Mouse (Mus musculus) limb, embryonic 11.5 days (tissue): ENCODE results near the gene Plbd2. TPM values are rescaled to one million over a fixed set of nuclear protein-coding genes. Genes with fewer than 3 reads are reported as not detected.

Source experiments
- ATAC-seq: fragments of 200-750 bp; cut with Nextera tagmentation; 2 replicates; pipeline ENCODE4 v1.8.0; 2017; ENCODE audit warnings: low read depth; ENCODE audit not compliant: insufficient number of reproducible peaks, low FRiP score, low TSS enrichment
- DNase-seq: peaks from one replicate; pipeline ENCODE4 v3.0.0-alpha.2; 2015; ENCODE audit warnings: low spot score
- H3K27ac ChIP-seq: fragments of 300-500 bp; sonication (generic); replicated peaks from 2 replicates; pipeline ENCODE4 v1.5.1; 2014; ENCODE audit warnings: low read depth, mild to moderate bottlenecking, low read length
- H3K27me3 ChIP-seq: fragments of 300-500 bp; sonication (generic); 2 replicates; pipeline ENCODE4 v1.6.1; 2014; ENCODE audit warnings: mild to moderate bottlenecking, low read length, mixed read lengths; ENCODE audit not compliant: control insufficient read depth, insufficient read depth
- H3K36me3 ChIP-seq: fragments of 300-500 bp; sonication (generic); 2 replicates; pipeline ENCODE4 v1.6.1; 2014; ENCODE audit warnings: mild to moderate bottlenecking, low read length, moderate library complexity, mixed read lengths; ENCODE audit not compliant: control insufficient read depth, insufficient read depth
- H3K4me1 ChIP-seq: fragments of 300-500 bp; sonication (generic); 2 replicates; pipeline ENCODE4 v1.6.1; 2014; ENCODE audit warnings: low read length, mixed read lengths; ENCODE audit not compliant: control insufficient read depth, insufficient read depth
- H3K4me2 ChIP-seq: fragments of 300-500 bp; sonication (generic); 2 replicates; pipeline ENCODE4 v1.6.1; 2014; ENCODE audit warnings: low read depth, mild to moderate bottlenecking, moderate library complexity; ENCODE audit not compliant: severe bottlenecking
- H3K4me3 ChIP-seq: fragments of 300-500 bp; sonication (generic); 2 replicates; pipeline ENCODE4 v1.5.1; 2014; ENCODE audit warnings: low read depth, low read length
- H3K9ac ChIP-seq: fragments of 300-500 bp; sonication (generic); 2 replicates; pipeline ENCODE4 v1.6.1; 2014; ENCODE audit warnings: mild to moderate bottlenecking, low read length
- H3K9me3 ChIP-seq: fragments of 300-500 bp; sonication (generic); 2 replicates; pipeline ENCODE4 v1.6.1; 2016; ENCODE audit warnings: low read length; ENCODE audit not compliant: control insufficient read depth
- WGBS: fragments of 180-500 bp; shearing (Covaris S2); extraction: QIAGEN DNeasy Blood & Tissue Kit; methylation state at CpG from one replicate; pipeline ENCODE4 v1.1.7; 2014; 5-methylcytosine and 5-hydroxymethylcytosine counted together
- polyA plus RNA-seq: library from polyadenylated mRNA; unstranded; fragments of >200 nt; fragmentation: Nextera tagmentation; extraction: Ambion mirVana; gene quantifications from 2 replicates; pipeline ENCODE4 v1.2.1, GENCODE M21; 2014

Gene Plbd2
- polyA plus RNA-seq, 1 experiment from 2014 or later: 29.2 TPM

DNA sequence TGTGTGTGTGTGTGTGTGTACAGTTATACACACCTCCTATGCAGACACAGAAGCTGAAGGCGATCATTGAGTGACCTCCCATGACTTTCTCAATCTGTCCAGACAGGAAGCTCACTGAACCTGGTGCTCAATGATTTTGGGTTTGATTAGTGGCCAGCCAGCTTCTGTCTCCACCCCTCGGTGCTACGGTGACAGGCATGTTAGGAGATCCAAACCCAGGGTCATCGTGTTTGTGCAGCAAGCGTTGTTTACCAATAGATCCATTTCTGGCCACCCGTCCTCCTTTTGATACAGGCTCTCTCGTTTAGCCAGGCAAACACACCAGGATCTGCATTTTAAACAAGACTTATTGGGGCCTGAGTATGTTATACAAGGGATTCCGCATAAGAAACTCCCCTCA is 28.2 kb upstream of the Plbd2 start:
- Histone ChIP-seq H3K4me2 (no peak overlapping the region), H3K9ac (no peak overlapping the region), H3K27ac (no peak overlapping the region), H3K36me3 (no peaks in the 10 kb centered on the region; the same call in 1 of the 2 replicates), H3K9me3 (no peaks in the 10 kb centered on the region), H3K4me3 (no peak overlapping the region), H3K4me1 (peaks cover 39% of the 10 kb centered on the region), H3K27me3 (no peaks in the 10 kb centered on the region)
- ATAC-seq (no peak), DNase-seq (no peak)
- WGBS: 87% methylated on average over 8 of the region's 8 CpGs

DNA sequence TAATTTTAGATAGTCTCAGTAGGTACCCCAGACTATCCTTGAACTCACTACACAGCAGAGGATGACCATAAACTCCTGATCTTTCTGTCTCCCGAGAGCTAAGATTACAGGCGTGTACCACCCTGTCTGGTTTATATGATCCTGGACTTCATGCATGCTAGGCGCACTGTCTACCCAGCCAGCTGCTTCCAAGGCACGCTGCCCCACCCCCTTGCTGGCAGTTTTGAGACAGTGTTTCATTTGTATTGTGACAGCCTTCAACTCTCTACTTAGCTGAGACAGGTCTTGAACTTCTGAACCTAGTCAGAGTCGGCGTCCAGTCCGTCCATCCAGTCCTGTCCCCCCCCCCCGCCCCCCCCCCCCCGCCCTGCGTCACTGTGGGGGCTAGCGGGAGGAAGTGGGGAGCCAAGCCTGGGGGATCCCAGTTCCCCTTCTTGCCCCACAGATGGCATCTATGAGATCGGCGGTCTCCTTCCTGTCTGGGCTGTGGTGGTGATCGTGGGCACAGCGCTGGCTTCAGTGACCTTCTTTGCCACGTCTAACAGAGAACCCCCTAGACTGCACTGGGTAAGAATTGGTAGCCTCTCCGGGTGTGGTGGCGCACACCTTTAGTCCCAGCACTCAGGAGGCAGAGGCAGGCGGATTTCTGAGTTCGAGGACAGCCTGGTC is 24.0 kb upstream of the Plbd2 start:
- no peak for DNase-seq
- H3K9me3 ChIP-seq: no peaks in the 10 kb centered on the region
- no peak overlapping the region for H3K27ac ChIP-seq
- H3K4me1 ChIP-seq: no peaks in the 10 kb centered on the region
- H3K27me3 ChIP-seq: no peaks in the 10 kb centered on the region
- WGBS: 88% methylated on average over 12 of the region's 20 CpGs
- ATAC-seq: no peak
- no peak overlapping the region for H3K4me2 ChIP-seq
- no peak overlapping the region for H3K4me3 ChIP-seq
- H3K9ac ChIP-seq: no peak overlapping the region
- no peaks in the 10 kb centered on the region for H3K36me3 ChIP-seq

DNA sequence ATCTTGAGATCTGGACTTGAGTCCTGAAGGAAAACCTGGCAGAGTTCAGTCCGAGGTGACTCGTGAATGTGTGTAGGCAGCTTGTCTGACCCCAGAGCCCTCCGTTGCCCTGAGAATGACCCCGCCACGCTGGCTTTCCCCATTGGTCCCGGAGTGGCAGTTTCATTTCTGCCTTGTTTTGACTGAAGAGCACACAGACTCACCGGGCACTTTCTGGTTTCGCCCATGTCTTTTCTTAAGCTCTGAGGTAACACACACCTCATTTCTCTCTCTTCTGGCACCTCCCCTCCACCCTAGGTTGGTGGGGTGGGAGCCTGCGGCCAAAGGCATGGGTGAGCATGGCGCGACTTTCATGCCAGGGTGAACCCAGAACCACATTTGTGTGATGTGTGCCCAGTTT is 22.9 kb upstream of the Plbd2 start:
- H3K9me3 ChIP-seq: no peaks in the 10 kb centered on the region
- no peak overlapping the region for H3K27ac ChIP-seq
- no peak for ATAC-seq
- no peak overlapping the region for H3K4me3 ChIP-seq
- H3K36me3 ChIP-seq: no peaks in the 10 kb centered on the region
- no peak overlapping the region for H3K4me2 ChIP-seq
- DNase-seq: no peak
- H3K9ac ChIP-seq: no peak overlapping the region; the same call in 1 of the 2 replicates
- H3K27me3 ChIP-seq: no peaks in the 10 kb centered on the region
- WGBS: 67% methylated on average over 11 of the region's 11 CpGs
- H3K4me1 ChIP-seq: no peaks in the 10 kb centered on the region

DNA sequence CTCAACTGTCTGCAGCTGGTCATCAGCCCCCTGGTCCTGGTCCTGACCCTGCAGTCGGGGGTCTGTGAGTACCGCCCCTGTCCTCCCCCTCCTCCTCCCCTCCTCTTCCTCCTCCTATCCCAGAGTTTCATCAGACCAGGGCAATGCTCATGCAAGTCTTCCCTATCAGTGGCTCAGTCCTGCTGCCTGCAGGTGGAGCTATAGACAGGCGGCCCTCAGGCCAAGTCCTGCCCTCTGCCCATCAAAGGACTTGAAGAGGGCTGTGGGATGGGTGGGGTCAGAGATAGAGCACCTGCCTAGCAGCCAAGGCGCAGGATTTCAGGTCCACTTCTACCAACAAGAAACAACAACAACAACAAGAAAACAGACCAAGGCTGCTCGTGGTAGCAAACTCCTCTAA is 22.3 kb upstream of the Plbd2 start:
- Histone ChIP-seq H3K9me3 (no peaks in the 10 kb centered on the region), H3K4me3 (no peak overlapping the region), H3K9ac (no peak overlapping the region), H3K4me2 (no peak overlapping the region), H3K27me3 (no peaks in the 10 kb centered on the region), H3K36me3 (no peaks in the 10 kb centered on the region), H3K4me1 (no peaks in the 10 kb centered on the region), H3K27ac (no peak overlapping the region)
- DNase-seq (no peak), ATAC-seq (no peak)
- 33% methylated on average over 5 of the region's 5 CpGs for whole genome bisulfite sequencing

DNA sequence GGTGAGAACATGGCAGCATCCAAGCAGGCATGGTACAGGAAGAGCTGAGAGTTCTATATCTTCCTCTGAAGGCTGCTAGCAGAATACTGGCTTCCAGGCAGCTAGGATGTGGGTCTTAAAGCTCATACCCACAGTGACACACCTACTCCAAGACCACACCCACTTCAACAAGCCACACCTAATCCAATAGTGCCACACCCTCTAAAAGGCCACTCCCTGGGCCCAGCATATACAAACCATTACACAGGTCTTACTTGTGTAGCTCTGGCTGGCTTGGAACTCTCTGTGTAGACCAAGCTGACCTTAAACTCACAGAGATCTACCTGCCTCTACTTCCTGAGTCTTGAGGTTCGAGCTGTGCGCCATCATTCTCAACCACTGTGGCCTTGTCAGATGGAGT is 21.3 kb upstream of the Plbd2 start:
- Histone ChIP-seq H3K27ac (no peak overlapping the region), H3K9ac (no peak overlapping the region), H3K9me3 (no peaks in the 10 kb centered on the region), H3K4me3 (no peak overlapping the region), H3K27me3 (no peaks in the 10 kb centered on the region), H3K4me2 (no peak overlapping the region), H3K36me3 (no peaks in the 10 kb centered on the region), H3K4me1 (no peaks in the 10 kb centered on the region)
- 95% methylated on average over 2 of the region's 2 CpGs for WGBS
- no peak for DNase-seq
- no peak for ATAC-seq

DNA sequence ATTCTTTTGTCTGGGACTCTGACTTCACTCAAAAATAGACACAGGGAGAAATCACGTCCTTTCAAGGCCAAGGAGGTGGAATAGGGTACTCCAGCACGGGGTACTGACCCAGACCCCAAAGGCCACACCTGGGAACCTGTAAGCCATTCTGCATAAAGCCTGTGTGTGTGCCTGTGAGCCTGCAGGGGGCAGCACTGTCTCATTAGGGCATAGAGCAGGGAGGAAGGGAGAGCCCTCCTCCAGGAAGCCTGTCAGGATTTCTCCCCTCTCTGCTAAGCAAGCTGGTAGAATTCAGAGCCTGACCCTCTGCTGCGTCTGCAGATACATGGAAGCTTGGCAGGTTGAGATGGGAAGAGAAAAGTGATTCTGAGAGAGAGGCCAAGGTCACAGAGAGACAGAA is 19.2 kb upstream of the Plbd2 start:
- no peaks in the 10 kb centered on the region for H3K27me3 ChIP-seq
- no peak overlapping the region for H3K4me2 ChIP-seq
- no peaks in the 10 kb centered on the region for H3K4me1 ChIP-seq
- H3K9me3 ChIP-seq: no peaks in the 10 kb centered on the region
- ATAC-seq (no peak), DNase-seq (no peak)
- H3K9ac ChIP-seq: no peak overlapping the region
- H3K27ac ChIP-seq: no peak overlapping the region
- no peaks in the 10 kb centered on the region for H3K36me3 ChIP-seq
- H3K4me3 ChIP-seq: no peak overlapping the region
- WGBS: 80% methylated on average over 3 of the region's 3 CpGs

DNA sequence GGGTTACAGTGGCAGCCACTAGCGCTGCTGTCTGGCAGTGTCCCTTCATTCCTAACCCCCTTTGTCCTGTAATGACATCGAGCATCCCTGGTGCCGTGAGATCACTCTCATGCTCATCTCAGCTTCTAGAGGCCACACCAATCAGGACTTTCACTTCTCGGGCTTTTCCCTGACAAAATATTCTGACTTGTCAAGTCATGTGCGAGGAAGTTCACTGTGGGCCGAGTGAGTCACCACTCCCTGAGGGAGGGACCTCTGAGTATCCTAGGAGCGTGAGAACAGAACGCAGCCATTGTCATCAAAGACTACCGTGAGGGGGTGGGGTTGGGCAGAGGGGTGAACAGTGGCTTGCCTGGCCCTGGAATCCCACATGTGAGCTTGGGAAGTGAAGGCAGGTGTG is 14.1 kb upstream of the Plbd2 start:
- 64% methylated on average over 9 of the region's 9 CpGs for WGBS
- DNase-seq: no peak
- Histone ChIP-seq H3K27me3 (no peaks in the 10 kb centered on the region), H3K9me3 (no peaks in the 10 kb centered on the region), H3K36me3 (no peaks in the 10 kb centered on the region), H3K4me1 (peaks cover 4% of the 10 kb centered on the region), H3K4me3 (no peak overlapping the region), H3K4me2 (no peak overlapping the region), H3K27ac (no peak overlapping the region), H3K9ac (no peak overlapping the region)
- ATAC-seq: no peak

DNA sequence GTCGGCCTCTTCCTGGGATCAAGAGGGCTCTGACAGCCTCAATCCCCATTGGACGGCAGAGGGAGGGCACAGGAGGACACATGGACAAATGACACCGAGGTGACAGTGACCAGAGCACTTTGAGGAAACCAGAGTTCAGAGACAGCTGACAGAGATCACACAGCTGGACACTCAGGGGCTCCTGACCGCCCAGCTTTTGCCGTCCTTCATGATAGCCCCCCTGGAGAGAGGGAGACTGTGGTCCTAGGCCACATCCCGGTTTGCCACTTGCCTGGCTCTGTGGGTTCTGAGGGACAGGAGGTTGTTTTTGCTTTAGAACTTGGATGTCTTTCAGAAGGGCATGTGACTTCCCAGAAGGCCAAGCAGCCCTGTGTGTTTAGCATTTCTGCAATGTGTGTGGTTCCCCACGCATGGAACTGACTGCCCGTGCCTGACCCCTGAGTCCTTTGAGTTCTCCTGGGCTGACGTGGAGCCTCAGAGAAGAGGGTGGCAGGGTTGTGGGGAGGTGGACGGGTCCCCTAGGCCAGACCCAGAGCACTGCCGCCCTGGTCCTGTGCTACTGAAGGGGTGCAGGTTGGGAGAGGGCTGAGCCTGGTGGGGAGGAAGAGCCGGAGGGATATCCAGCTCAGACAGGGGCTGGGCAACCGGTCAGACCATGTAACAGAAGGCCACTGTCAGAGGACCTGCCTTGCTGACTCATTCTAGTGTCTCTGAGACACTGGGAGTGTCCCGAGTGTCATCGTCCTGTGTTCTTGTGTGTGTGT is 13.0 kb upstream of the Plbd2 start:
- Histone ChIP-seq H3K4me2 (no peak overlapping the region), H3K36me3 (no peaks in the 10 kb centered on the region), H3K4me1 (peaks cover 6% of the 10 kb centered on the region), H3K27ac (no peak overlapping the region), H3K4me3 (no peak overlapping the region), H3K27me3 (no peaks in the 10 kb centered on the region), H3K9me3 (no peaks in the 10 kb centered on the region), H3K9ac (no peak overlapping the region)
- no peak for ATAC-seq
- whole genome bisulfite sequencing: 37% methylated on average over 15 of the region's 15 CpGs
- DNase-seq: no peak
